Mouse (Mus musculus) forebrain, embryonic 11.5 days (tissue): ENCODE measurements around the gene Armc2. TPM values are rescaled to one million over a fixed set of nuclear protein-coding genes. Genes with fewer than 3 reads are reported as not detected.
"Not testable (repeated sequence)": the region's sequence is repeated elsewhere in the genome, so short reads cannot be mapped to it uniquely, and the experiment has no call there.

Experiments used
- ATAC-seq: fragments of 200-750 bp; cut with Nextera tagmentation; replicated peaks from 2 replicates; pipeline ENCODE4 v1.8.0; 2017; ENCODE audit warnings: moderate TSS enrichment; ENCODE audit not compliant: low FRiP score
- DNase-seq: peaks from one replicate; pipeline ENCODE4 v3.0.0-alpha.2; 2017; ENCODE audit warnings: low spot score
- H3K27ac ChIP-seq: fragments of 300-500 bp; sonication (generic); 2 replicates; pipeline ENCODE4 v1.5.1; 2014; ENCODE audit warnings: low read depth, low read length
- H3K27me3 ChIP-seq: fragments of 300-500 bp; sonication (generic); 2 replicates; pipeline ENCODE4 v1.6.1; 2014; ENCODE audit warnings: mild to moderate bottlenecking, low read length, mixed read lengths; ENCODE audit not compliant: control insufficient read depth, insufficient read depth
- H3K36me3 ChIP-seq: fragments of 300-500 bp; sonication (generic); 2 replicates; pipeline ENCODE4 v1.6.1; 2014; ENCODE audit warnings: mild to moderate bottlenecking, low read length, moderate library complexity, mixed read lengths; ENCODE audit not compliant: control insufficient read depth, insufficient read depth
- H3K4me1 ChIP-seq: fragments of 300-500 bp; sonication (generic); replicated peaks from 2 replicates; pipeline ENCODE4 v1.6.1; 2014; ENCODE audit warnings: low read length, mixed read lengths; ENCODE audit not compliant: control insufficient read depth, insufficient read depth
- H3K4me2 ChIP-seq: fragments of 300-500 bp; sonication (generic); 2 replicates; pipeline ENCODE4 v1.6.1; 2014; ENCODE audit warnings: low read depth, mild to moderate bottlenecking, low read length, moderate library complexity, mixed read lengths; ENCODE audit not compliant: severe bottlenecking
- H3K4me3 ChIP-seq: fragments of 300-500 bp; sonication (generic); 2 replicates; pipeline ENCODE4 v1.5.1; 2014; ENCODE audit warnings: low read depth, low read length
- H3K9ac ChIP-seq: fragments of 300-500 bp; sonication (generic); 2 replicates; pipeline ENCODE4 v1.6.1; 2014; ENCODE audit warnings: low read length
- H3K9me3 ChIP-seq: fragments of 300-500 bp; sonication (generic); 2 replicates; pipeline ENCODE4 v1.6.1; 2016; ENCODE audit warnings: low read length, mixed read lengths; ENCODE audit not compliant: control insufficient read depth
- WGBS: fragments of 180-500 bp; shearing (Covaris S2); extraction: QIAGEN DNeasy Blood & Tissue Kit; methylation state at CpG from one replicate; pipeline ENCODE4 v1.1.7; 2014; 5-methylcytosine and 5-hydroxymethylcytosine counted together
- polyA plus RNA-seq: library from polyadenylated mRNA; unstranded; fragments of >200 nt; fragmentation: Nextera tagmentation; extraction: Ambion mirVana; gene quantifications from 2 replicates; pipeline ENCODE4 v1.2.1, GENCODE M21; 2014

Armc2 gene
- polyA plus RNA-seq, 1 experiment from 2014 or later, result 4.5 TPM

GRCm38 (mm10) chr10:41952354-41952753, 65.9 kb downstream of the Armc2 start:
- not testable (repeated sequence) for H3K27ac ChIP-seq, H3K4me1 ChIP-seq, H3K27me3 ChIP-seq, H3K9me3 ChIP-seq, ATAC-seq, DNase-seq, H3K4me3 ChIP-seq, H3K9ac ChIP-seq, H3K36me3 ChIP-seq, H3K4me2 ChIP-seq
- 96% methylated on average over 6 of the region's 10 CpGs for WGBS

GRCm38 (mm10) chr10:41939090-41939489, 79.2 kb downstream of the Armc2 start:
- Histone ChIP-seq H3K9ac (no peak overlapping the region), H3K9me3 (no peaks in the 10 kb centered on the region), H3K4me3 (no peak overlapping the region), H3K27ac (no peak overlapping the region), H3K36me3 (no peaks in the 10 kb centered on the region), H3K27me3 (no peaks in the 10 kb centered on the region), H3K4me2 (no peak overlapping the region), H3K4me1 (peaks cover 7% of the 10 kb centered on the region; the same call in 1 of the 2 replicates)
- DNase-seq (no peak), ATAC-seq (no peak)
- WGBS, result 70% methylated on average over 4 of the region's 4 CpGs

- H3K27me3 ChIP-seq, result no peaks in the 10 kb centered on the region
- H3K4me2 ChIP-seq, result no peak overlapping the region
- no peaks in the 10 kb centered on the region for H3K36me3 ChIP-seq
- H3K4me3 ChIP-seq, result no peak overlapping the region
- 70% methylated on average over 4 of the region's 4 CpGs for WGBS
- DNase-seq (no peak), ATAC-seq (no peak)
- H3K4me1 ChIP-seq, result peaks cover 7% of the 10 kb centered on the region; the same call in 1 of the 2 replicates
- no peaks in the 10 kb centered on the region for H3K9me3 ChIP-seq
- H3K27ac ChIP-seq, result no peak overlapping the region
- H3K9ac ChIP-seq, result no peak overlapping the region
These were observed 81.1 kb downstream of the Armc2 start for GRCm38 (mm10) chr10:41937176-41937575.

DNA sequence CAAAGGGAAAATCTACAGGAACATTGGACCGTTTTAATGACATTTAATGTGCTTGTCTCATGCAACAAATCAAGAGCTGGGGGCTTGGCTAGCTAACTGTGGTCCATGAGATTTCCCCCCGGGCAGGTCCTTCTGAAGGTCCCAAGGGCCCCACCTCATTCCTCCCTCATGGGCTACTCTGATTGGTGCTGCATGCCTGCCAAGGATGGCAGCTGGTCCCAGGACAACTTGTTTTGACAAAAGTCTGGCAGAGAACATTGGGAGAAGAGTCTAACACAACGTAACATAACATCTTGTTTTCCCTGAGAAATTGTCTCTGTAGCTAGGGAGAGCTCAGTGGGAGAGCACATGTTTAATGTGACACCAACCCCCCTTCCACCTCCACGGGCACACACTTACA, 82.1 kb downstream of the Armc2 start:
- no peak overlapping the region for H3K4me3 ChIP-seq
- no peak overlapping the region; the same call in 1 of the 2 replicates for H3K9ac ChIP-seq
- ATAC-seq (no peak), DNase-seq (no peak)
- no peaks in the 10 kb centered on the region for H3K9me3 ChIP-seq
- H3K27ac ChIP-seq, result no peak overlapping the region
- no peaks in the 10 kb centered on the region for H3K36me3 ChIP-seq
- no peak overlapping the region for H3K4me2 ChIP-seq
- H3K27me3 ChIP-seq, result no peaks in the 10 kb centered on the region
- WGBS, result 80% methylated on average over 4 of the region's 4 CpGs
- peaks cover 7% of the 10 kb centered on the region; the same call in 1 of the 2 replicates for H3K4me1 ChIP-seq

DNA sequence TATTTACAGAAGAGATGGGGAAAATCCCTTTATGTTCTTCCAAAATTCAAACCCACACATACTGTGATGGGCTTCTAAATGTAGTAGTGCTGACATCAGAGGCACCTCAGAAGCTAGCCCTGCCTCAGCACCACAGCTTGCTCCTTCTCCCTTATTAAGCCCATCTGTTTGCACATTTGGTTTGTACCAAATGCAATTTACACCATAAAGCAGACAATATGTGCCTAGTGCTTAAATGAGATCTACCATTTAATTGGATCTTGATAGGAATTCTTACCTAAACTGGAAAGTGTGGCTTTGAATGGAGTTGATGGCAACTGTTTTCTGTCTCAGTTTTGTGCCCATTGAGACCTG, 82.8 kb downstream of the Armc2 start:
- Histone ChIP-seq H3K4me1 (peaks cover 7% of the 10 kb centered on the region; the same call in 1 of the 2 replicates), H3K4me2 (no peak overlapping the region), H3K27me3 (no peaks in the 10 kb centered on the region), H3K9ac (no peak overlapping the region), H3K27ac (no peak overlapping the region), H3K9me3 (no peaks in the 10 kb centered on the region), H3K4me3 (no peak overlapping the region), H3K36me3 (no peaks in the 10 kb centered on the region)
- no peak for DNase-seq
- no peak for ATAC-seq

DNA sequence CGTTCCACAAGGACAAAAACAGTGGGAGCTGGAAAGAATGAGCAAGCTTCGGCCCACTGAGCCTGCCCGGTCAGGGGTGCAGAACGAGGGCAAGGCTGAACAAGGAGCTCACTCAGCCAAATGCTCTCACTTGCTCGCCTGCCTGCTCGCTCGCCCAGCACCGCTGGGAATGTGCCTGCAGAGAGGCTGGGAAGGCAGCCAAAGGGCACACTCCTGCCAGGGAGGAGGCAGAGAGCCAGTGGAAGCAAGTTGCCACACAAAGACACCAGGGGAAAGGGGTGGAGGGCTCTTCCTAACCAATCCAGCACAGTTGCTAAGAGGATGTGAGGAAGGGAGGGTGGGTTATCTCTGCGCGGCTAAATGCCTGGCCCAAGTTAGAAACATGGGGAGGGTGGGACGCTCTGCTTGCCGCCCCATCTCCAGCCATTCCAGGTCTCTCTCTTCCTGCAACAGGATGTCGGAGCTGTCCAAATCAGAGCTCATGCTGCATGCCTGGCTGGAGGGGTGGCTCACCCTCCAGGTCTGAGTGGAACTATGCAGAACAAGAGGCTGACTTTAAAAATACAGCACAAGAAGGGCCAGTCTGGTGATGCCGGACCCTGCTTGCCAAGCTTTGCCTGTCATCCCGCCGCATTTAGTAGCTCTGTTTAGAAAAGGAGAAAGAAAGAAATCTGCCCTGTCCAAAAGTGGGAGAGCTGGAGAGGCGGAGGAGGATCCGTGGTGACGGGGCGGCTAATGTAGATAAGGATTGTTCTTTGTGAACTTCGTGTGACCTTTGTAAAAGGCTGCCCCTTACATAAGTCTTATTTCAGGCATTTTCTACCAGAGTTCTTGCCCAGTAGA, 83.4 kb downstream of the Armc2 start:
- Histone ChIP-seq H3K4me2 (peak overlapping the region; percentile 42), H3K4me1 (peaks cover 7% of the 10 kb centered on the region; the same call in 1 of the 2 replicates), H3K27me3 (no peaks in the 10 kb centered on the region), H3K36me3 (no peaks in the 10 kb centered on the region), H3K9me3 (no peaks in the 10 kb centered on the region), H3K27ac (0 out of 2 replicates have a peak overlapping the region, but pooled peaks have one; percentile 27), H3K9ac (peak overlapping the region; percentile 39), H3K4me3 (no peak overlapping the region)
- WGBS, result 18% methylated on average over 21 of the region's 21 CpGs
- peak; percentile 80 for ATAC-seq
- DNase-seq, result peak; percentile 76

GRCm38 (mm10) chr10:41933536-41933935, 84.7 kb downstream of the Armc2 start:
- Histone ChIP-seq H3K9ac (no peak overlapping the region), H3K27ac (no peak overlapping the region), H3K36me3 (no peaks in the 10 kb centered on the region), H3K9me3 (no peaks in the 10 kb centered on the region), H3K4me3 (no peak overlapping the region), H3K27me3 (no peaks in the 10 kb centered on the region), H3K4me2 (no peak overlapping the region), H3K4me1 (peaks cover 7% of the 10 kb centered on the region; the same call in 1 of the 2 replicates)
- ATAC-seq (no peak), DNase-seq (peak; percentile 72)
- WGBS, result 66% methylated on average over 6 of the region's 6 CpGs

DNA sequence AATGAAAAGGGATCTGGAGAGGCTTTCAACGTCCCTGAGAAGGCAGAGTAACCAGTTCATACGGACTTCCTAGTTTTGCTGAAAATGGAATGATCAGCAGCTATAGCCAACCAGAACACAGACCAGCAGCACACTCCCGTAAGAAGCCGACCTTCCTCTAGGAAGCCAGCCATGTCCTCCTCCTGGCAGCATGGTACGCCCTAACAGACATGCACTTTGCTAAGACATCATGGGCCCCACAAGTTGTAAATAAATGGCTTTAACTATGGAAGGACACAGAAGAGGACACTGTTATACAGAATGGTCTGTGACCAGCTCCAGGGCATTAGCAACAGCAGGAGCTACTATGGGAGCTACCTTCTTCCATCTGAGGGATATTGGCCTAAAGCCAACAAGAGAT, 85.3 kb downstream of the Armc2 start:
- Histone ChIP-seq H3K4me3 (no peak overlapping the region), H3K4me2 (no peak overlapping the region), H3K9ac (no peak overlapping the region), H3K36me3 (no peaks in the 10 kb centered on the region), H3K27ac (no peak overlapping the region), H3K27me3 (no peaks in the 10 kb centered on the region), H3K9me3 (no peaks in the 10 kb centered on the region), H3K4me1 (peaks cover 7% of the 10 kb centered on the region; the same call in 1 of the 2 replicates)
- ATAC-seq (no peak), DNase-seq (no peak)
- 90% methylated on average over 5 of the region's 5 CpGs for WGBS

DNA sequence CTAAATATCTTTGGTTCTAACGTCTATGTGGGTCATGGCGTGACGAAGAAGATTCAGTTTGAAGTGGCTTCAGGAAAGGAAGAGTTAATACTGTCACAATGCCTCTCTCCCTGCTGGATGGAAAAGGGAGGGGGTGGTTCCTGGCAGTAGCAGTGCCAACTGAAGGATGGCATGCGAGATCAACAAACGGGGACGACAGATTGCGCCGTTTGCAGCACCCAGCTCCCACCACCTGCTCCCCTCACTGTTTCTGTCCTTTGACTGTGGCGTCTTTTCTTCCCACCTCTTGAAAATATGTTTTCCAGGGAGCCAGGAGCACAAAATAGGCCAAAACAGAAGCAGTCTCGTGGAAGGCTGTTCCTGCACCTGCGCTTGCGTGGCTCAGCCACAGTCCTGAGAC, 86.3 kb downstream of the Armc2 start:
- no peak overlapping the region for H3K4me2 ChIP-seq
- peaks cover 7% of the 10 kb centered on the region; the same call in 1 of the 2 replicates for H3K4me1 ChIP-seq
- no peak for DNase-seq
- no peak overlapping the region for H3K9ac ChIP-seq
- no peaks in the 10 kb centered on the region for H3K27me3 ChIP-seq
- WGBS, result 81% methylated on average over 12 of the region's 12 CpGs
- no peaks in the 10 kb centered on the region for H3K9me3 ChIP-seq
- H3K4me3 ChIP-seq, result no peak overlapping the region
- H3K27ac ChIP-seq, result no peak overlapping the region
- ATAC-seq, result no peak
- no peaks in the 10 kb centered on the region for H3K36me3 ChIP-seq
